Mouse (Mus musculus) neural tube, embryonic 14.5 days (tissue): ENCODE results near the gene Rac2. TPM values are rescaled to one million over a fixed set of nuclear protein-coding genes. Genes with fewer than 3 reads are reported as not detected.
A peak's percentile ranks its signal among the peaks of the same experiment; 100 is the strongest.

Experiments
- ATAC-seq: fragments of 200-750 bp; cut with Nextera tagmentation; 2 replicates; pipeline ENCODE4 v1.8.0; 2017; ENCODE audit warnings: low read depth, mild to moderate bottlenecking, moderate TSS enrichment, moderate library complexity
- H3K27ac ChIP-seq: fragments of 300-500 bp; sonication (generic); 2 replicates; pipeline ENCODE4 v1.5.1; 2014; ENCODE audit warnings: low read depth, mild to moderate bottlenecking, control low read depth, low read length, moderate library complexity, mixed read lengths
- H3K27me3 ChIP-seq: fragments of 300-500 bp; sonication (generic); 2 replicates; pipeline ENCODE4 v1.6.1; 2014; ENCODE audit warnings: low read length; ENCODE audit not compliant: control insufficient read depth, insufficient read depth
- H3K36me3 ChIP-seq: fragments of 300-500 bp; sonication (generic); 2 replicates; pipeline ENCODE4 v1.6.1; 2014; ENCODE audit warnings: low read length, mixed read lengths; ENCODE audit not compliant: control insufficient read depth, insufficient read depth
- H3K4me1 ChIP-seq: fragments of 300-500 bp; sonication (generic); 2 replicates; pipeline ENCODE4 v1.6.1; 2014; ENCODE audit warnings: low read length; ENCODE audit not compliant: control insufficient read depth, insufficient read depth
- H3K4me2 ChIP-seq: fragments of 300-500 bp; sonication (generic); 2 replicates; pipeline ENCODE4 v1.6.1; 2014; ENCODE audit warnings: mild to moderate bottlenecking, low read depth, low read length, control low read depth
- H3K4me3 ChIP-seq: fragments of 300-500 bp; sonication (generic); 2 replicates; pipeline ENCODE4 v1.5.1; 2014; ENCODE audit warnings: low read depth, low read length, control low read depth, mixed read lengths
- H3K9ac ChIP-seq: fragments of 300-500 bp; sonication (generic); replicated peaks from 2 replicates; pipeline ENCODE4 v1.6.1; 2014; ENCODE audit warnings: low read depth, mild to moderate bottlenecking, control low read depth, low read length, mixed read lengths
- H3K9me3 ChIP-seq: fragments of 300-500 bp; sonication (generic); 2 replicates; pipeline ENCODE4 v1.6.1; 2016; ENCODE audit warnings: low read length; ENCODE audit not compliant: control insufficient read depth
- WGBS: fragments of 180-500 bp; shearing (Covaris S2); extraction: QIAGEN DNeasy Blood & Tissue Kit; methylation state at CpG from one replicate; pipeline ENCODE4 v1.1.7; 2014; 5-methylcytosine and 5-hydroxymethylcytosine counted together
- polyA plus RNA-seq: library from polyadenylated mRNA; unstranded; fragments of >200 nt; fragmentation: Nextera tagmentation; extraction: Ambion mirVana; gene quantifications from 2 replicates; pipeline ENCODE4 v1.2.1, GENCODE M21; 2014

The Rac2 gene
- polyA plus RNA-seq, 1 experiment from 2014 or later = 6.9 TPM

DNA sequence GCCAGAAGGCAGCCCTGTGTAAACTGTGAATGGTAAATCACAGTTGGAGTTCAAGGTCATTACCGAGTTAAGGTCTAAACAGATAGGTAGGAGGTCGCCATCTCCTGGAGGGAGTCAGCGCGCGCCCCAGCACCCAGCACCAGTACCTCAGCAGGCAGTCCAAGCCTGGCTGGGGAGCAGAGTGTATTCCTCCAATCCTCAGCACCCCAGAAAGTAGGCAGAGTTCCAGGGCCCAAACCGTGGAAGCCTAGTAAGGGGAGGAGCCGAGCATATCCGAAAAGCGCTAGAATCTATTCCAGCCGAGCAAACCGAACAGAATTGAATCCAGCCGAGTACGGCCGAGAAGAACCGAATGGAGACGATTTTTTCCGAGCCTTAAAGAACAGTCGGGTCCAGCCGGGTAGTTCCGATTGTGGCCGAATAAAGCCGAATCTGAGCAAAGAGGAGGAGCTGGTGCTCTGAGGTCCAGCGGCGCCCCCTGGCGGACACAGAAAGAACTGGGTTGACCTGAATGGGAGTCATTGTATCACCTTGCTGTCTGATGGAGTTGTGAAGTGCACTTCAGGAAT, 40.6 kb downstream of the Rac2 start:
- Histone ChIP-seq H3K4me2 (peak overlapping the region; percentile 50), H3K36me3 (no peaks in the 10 kb centered on the region), H3K27me3 (no peaks in the 10 kb centered on the region), H3K27ac (peak overlapping the region; percentile 34), H3K4me1 (peaks cover 16% of the 10 kb centered on the region; the same call in 1 of the 2 replicates), H3K9ac (peak overlapping the region; percentile 51), H3K4me3 (peak overlapping the region; percentile 17), H3K9me3 (no peaks in the 10 kb centered on the region)
- ATAC-seq = peak; percentile 90
- under 1% methylated on average over 25 of the region's 25 CpGs for WGBS

DNA sequence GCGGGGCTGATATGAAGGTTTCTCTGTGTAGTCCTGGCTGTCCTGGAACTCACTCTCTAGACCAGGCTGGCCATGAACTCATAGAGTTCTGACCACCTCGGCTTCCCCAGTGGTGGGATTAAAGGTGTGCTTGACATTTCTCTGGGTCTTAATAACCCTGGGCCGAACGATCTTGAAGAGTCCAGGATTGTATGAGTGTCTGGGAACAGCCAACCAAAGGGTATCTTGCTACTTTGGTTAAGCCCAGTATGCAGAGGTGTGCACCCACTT, 41.2 kb downstream of the Rac2 start:
- Histone ChIP-seq H3K36me3 (no peaks in the 10 kb centered on the region), H3K4me2 (peak overlapping the region; percentile 50; the same call in 1 of the 2 replicates), H3K4me1 (peaks cover 16% of the 10 kb centered on the region; the same call in 1 of the 2 replicates), H3K4me3 (no peak overlapping the region; the same call in 1 of the 2 replicates), H3K27ac (peak overlapping the region; percentile 34), H3K9me3 (no peaks in the 10 kb centered on the region), H3K9ac (peak overlapping the region; percentile 51), H3K27me3 (no peaks in the 10 kb centered on the region)
- WGBS = 66% methylated on average over 4 of the region's 4 CpGs
- ATAC-seq = peak; percentile 6; the same call in 1 of the 2 replicates

DNA sequence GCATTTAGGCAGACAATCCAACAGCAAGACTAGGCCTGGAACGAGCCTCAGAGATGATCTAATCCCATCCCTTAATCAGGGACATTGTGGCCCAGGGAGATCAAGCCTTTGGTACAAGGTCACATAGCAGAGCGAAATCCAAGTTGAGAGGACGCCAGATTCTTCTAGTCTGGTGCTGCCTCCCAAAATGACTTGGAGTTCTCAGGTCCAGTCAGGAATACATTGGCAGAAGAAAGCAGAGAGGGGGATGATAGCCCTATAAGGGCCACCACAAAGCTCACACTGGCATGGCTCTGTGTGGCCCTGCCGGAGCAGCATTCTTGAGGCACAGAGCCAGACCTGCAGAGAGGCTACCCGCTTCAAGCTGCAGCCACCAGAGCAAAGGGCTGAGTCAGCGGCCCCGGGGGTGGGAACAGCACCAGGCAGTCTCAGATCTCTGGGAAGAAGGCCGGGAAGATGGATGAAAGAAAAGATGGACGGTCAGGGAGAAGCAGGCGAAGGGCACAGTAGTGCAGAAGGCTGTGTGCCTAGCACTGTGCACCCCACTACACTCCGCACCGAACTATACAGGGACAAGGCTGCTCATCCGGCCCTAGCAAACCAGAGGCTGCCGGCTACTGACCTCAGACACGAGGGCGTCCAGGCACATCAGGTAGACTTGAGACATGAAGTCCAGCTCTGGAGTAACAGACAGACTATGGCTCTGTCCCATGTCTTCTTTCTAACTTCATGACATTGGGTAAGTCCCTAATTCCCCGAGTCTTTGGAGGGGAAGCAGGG, 41.7 kb downstream of the Rac2 start, which contains the start of gene C1qtnf6:
Gene C1qtnf6 (minus strand): TSS at position 746 of the 780 bp plus-strand sequence.
- Histone ChIP-seq H3K27ac (peak within 1 kb of the TSS; percentile 34), H3K4me1 (peaks cover 16% of the 10 kb centered on the region; the same call in 1 of the 2 replicates), H3K9ac (peak within 1 kb of the TSS; percentile 51), H3K4me2 (peak within 1 kb of the TSS; percentile 50), H3K9me3 (no peaks in the 10 kb centered on the region), H3K36me3 (no peaks in the 10 kb centered on the region), H3K4me3 (peak within 1 kb of the TSS; percentile 17), H3K27me3 (no peaks in the 10 kb centered on the region)
- no peak for ATAC-seq
- WGBS = 71% methylated on average over 17 of the region's 17 CpGs

DNA sequence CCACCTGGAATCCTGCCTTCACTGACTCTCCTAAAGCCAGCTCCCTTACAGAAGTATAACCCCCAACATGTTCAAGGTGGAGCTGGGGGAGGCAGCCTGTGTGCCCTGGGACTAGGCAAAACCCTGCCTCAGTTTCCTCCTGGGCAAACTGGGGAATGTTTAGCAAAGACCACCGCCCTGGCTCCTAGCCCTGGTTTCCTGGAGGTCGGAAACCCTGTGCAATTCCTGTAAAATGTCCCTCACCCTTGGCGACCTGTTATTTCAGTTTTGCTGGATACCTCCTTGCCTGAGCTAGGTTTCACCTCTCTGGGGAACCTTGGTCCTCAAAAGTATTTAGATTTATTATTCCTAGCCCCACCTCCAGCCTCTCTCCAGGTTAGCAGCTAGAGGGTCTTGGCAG, 42.4 kb downstream of the Rac2 start:
- Histone ChIP-seq H3K9ac (peak overlapping the region; percentile 44), H3K27me3 (no peaks in the 10 kb centered on the region), H3K4me1 (peaks cover 16% of the 10 kb centered on the region; the same call in 1 of the 2 replicates), H3K36me3 (no peaks in the 10 kb centered on the region), H3K4me3 (no peak overlapping the region), H3K27ac (no peak overlapping the region), H3K9me3 (no peaks in the 10 kb centered on the region), H3K4me2 (no peak overlapping the region)
- no peak for ATAC-seq
- WGBS = 71% methylated on average over 3 of the region's 3 CpGs

DNA sequence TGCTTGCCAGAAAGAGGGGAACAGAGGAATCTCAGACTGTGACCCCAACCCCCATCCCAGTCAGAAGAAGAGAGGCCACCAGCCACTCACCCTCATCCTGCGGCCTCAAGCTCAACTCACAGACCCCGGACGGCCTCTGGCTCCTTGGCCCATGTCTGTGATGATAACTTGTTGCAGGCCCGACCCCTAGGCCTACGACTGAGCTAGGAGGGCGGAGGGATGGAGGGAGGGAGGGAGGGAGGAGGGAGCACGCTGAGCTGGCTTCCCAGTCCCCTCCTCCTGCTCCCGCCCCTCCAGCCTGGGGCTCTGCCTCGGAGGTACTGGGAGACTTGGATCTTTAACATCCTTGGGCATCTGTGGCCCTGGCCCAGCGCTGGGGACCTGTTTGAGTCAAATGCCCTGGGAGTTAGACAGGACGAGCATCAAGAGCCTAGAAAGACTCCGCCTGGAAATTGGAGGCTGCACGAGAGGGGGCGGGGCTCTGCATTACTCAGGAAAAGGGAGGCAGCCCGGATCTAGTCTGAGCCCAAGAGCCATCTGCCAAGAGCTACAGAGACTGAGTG, 43.1 kb downstream of the Rac2 start:
- Histone ChIP-seq H3K27ac (no peak overlapping the region), H3K9ac (peak overlapping the region; percentile 44), H3K27me3 (no peaks in the 10 kb centered on the region), H3K4me3 (peak overlapping the region; percentile 17; the same call in 1 of the 2 replicates), H3K4me1 (peaks cover 16% of the 10 kb centered on the region; the same call in 1 of the 2 replicates), H3K9me3 (no peaks in the 10 kb centered on the region), H3K4me2 (peak overlapping the region; percentile 42), H3K36me3 (no peaks in the 10 kb centered on the region)
- peak; percentile 23; the same call in 1 of the 2 replicates for ATAC-seq
- WGBS = 4% methylated on average over 15 of the region's 15 CpGs

DNA sequence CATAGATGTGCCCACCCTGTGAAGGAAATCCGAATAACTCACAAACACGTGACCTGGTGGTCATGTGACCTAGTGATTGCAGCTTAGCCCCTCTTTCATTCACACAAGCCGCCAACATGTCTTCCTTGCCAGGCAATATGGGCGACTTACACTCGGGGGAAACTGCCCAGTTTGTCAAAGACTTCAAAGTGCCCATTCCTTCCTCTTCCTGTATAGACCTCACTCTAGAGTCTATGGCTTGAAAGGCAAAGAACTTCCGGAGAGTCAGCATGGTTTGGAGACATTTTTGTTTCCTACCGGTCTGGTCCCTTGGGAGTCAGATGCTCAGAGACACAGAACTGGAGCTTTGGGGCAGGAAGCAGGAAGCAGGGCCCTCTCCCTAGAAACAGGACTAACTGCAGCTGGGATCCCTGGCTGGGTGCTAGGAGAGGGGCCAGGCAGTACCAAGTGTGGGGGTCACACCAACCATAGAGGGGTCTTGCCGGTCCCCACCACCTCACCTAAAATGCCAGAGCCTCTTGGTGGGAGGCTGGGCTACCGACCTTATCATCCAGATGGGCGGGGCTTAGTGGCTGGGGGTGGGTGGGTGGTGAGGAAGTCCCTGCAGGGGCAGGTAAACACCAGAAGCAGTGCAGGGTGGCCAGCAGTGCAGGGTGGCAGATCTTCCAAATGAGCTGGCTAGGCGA, 43.7 kb downstream of the Rac2 start:
- Histone ChIP-seq H3K27ac (no peak overlapping the region), H3K36me3 (no peaks in the 10 kb centered on the region), H3K4me1 (peaks cover 16% of the 10 kb centered on the region; the same call in 1 of the 2 replicates), H3K4me3 (peak overlapping the region; percentile 17; the same call in 1 of the 2 replicates), H3K9ac (peak overlapping the region; percentile 44; the same call in 1 of the 2 replicates), H3K27me3 (no peaks in the 10 kb centered on the region), H3K4me2 (peak overlapping the region; percentile 42), H3K9me3 (no peaks in the 10 kb centered on the region)
- WGBS = 52% methylated on average over 11 of the region's 11 CpGs
- ATAC-seq = no peak

DNA sequence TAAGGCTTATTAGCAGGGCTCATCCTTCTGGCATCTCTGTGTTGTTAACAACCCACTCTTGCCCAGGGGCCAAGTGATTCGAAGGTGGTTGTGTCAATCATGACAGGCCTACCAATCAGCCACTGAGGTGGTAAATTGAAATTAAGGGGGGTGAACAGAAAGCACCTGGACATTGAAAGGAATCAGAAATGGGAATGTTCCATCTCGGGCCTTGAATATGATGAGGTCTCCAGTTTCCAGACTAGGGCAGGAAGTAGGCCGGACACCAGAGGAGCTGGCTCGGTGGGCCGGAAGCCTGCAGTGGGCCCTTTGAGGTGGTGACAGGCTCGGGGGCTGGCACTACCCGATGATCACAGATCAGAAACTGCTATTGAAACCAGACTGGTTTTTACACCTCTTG, 44.6 kb downstream of the Rac2 start:
- Histone ChIP-seq H3K36me3 (no peaks in the 10 kb centered on the region), H3K27me3 (no peaks in the 10 kb centered on the region), H3K27ac (no peak overlapping the region), H3K9me3 (no peaks in the 10 kb centered on the region), H3K4me3 (no peak overlapping the region), H3K4me1 (peaks cover 16% of the 10 kb centered on the region; the same call in 1 of the 2 replicates), H3K4me2 (no peak overlapping the region), H3K9ac (no peak overlapping the region)
- no peak for ATAC-seq
- 91% methylated on average over 7 of the region's 7 CpGs for WGBS

DNA sequence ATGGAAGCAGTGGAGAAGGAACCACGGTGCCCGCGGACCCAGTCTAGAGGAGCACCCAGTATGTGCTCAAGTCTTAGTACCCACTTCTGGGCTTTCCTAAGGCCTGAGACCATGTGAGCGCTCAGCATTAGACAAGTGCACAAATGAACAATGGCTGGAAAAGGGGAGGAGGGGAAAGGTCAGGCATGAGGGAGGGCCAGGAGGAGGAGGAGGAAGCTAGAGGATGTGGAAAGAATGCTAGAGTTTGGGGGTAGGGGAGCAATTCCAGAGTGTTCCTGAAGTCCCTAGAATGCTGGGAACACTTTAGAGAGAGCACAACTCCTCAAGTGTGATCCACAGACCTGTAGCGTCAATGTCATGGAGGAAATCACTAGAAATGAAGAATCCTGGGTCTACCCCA, 48.4 kb downstream of the Rac2 start:
- Histone ChIP-seq H3K4me3 (no peak overlapping the region), H3K9ac (no peak overlapping the region), H3K27ac (no peak overlapping the region), H3K4me2 (no peak overlapping the region), H3K36me3 (no peaks in the 10 kb centered on the region), H3K4me1 (0 out of 2 replicates have a peak, but pooled peaks cover under 1% of the 10 kb centered on the region), H3K9me3 (no peaks in the 10 kb centered on the region), H3K27me3 (no peaks in the 10 kb centered on the region)
- no peak for ATAC-seq
- WGBS = 81% methylated on average over 5 of the region's 5 CpGs
